Mouse (Mus musculus): Measurements from ENCODE around the gene Nat8f5.
"Not testable (repeated sequence)": the region's sequence is repeated elsewhere in the genome, so short reads cannot be mapped to it uniquely, and the experiment has no call there.

The Nat8f5 gene

DNA sequence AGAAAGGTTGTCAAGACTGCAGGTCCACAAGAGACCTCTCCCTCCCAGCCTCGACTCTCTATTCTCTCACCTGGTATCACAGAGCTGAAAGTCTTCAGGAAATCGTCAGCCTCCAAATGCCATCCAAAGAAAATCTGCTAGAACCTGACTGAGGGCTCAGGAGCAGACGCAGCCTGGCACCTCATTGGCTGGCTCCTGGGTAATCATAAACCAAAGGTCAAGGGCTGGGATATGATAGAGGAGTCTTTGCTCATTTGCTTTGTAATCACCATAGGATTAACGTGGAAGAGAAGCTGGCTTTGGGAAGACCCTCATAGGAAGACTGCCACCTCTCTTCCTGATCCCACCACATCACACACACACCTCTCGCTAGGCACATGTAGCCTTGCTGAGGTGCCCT is at the start of gene Nat8f5, which contains the start of gene Nat8f6:
TSS of gene Nat8f5 (minus strand) at position 136 of the 400 bp plus-strand sequence.
TSS of gene Nat8f6 (minus strand) at position 118 of the 400 bp plus-strand sequence.
- no peak for DNase-seq

- DNase-seq, result not testable (repeated sequence)
Measured at GRCm38 (mm10) chr6:85869006-85869405, 48.2 kb upstream of the Nat8f5 start, which contains the start of gene Nat8f2. Gene Nat8f2, minus strand, starts transcription at chr6:85869158.

- DNase-seq, result no peak
Measured at GRCm38 (mm10) chr6:85867726-85868690, 47.2 kb upstream of the Nat8f5 start.

GRCm38 (mm10) chr6:85866995-85867394 is 46.2 kb upstream of the Nat8f5 start:
- not testable (repeated sequence) for DNase-seq

GRCm38 (mm10) chr6:85866166-85866565 is 45.4 kb upstream of the Nat8f5 start:
- DNase-seq, result not testable (repeated sequence)

DNA sequence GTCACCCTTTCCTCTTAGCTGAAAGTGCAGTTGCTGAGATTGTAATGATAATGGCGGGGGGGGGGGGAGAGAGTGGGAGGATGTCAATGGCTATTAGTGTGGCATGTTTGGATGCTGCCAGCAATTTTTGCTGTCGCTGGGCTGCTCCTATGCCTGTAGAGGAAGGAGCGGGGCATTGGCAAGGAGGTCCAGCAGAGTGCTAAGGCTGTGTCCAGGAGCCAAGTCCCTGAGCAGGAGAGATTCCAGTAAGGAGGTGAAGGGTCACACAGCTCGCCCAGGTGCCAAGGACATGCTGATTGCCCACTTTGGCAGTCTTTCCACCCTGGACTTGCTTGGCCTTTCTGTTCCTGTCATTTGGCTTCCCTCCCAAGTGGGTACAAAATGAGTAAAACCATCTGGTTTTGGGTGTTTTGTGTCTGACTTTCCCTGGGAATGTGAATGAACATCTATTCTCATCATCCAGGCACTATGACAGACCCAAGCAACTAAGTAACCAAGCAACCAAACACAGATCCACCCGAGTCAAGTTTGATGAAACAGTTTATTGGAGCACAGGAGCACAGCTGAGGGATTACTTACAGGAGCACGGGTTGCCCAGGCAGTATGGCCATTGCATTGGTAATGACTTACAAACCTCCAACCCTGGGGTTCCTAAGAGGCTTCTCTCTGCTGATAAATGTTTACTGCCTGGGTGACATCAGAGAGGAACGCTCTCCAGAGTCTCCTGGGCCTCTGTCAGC is 44.3 kb upstream of the Nat8f5 start:
- not testable (repeated sequence) for DNase-seq

GRCm38 (mm10) chr6:85863840-85864239 is 43.1 kb upstream of the Nat8f5 start:
- DNase-seq, result no peak

DNA sequence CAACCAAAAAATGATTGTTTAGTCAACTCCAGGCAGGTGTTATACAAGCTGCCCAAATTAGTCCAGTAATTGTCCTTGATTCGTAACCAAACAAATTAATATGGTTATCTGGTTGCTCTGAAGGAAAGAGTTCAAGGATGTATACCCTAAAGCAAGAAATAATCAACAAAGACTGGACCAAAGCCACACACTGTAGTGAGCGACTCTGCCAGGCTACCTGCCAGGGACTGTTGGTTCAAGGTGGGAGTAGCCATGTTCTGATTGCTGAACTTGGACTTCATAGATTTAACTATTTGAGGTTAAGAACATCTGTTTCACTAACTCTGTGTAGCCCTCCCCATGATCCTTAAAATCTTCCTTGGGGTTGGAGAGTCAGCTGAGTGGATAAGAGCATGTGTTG is 42.4 kb upstream of the Nat8f5 start:
- DNase-seq, result no peak

DNA sequence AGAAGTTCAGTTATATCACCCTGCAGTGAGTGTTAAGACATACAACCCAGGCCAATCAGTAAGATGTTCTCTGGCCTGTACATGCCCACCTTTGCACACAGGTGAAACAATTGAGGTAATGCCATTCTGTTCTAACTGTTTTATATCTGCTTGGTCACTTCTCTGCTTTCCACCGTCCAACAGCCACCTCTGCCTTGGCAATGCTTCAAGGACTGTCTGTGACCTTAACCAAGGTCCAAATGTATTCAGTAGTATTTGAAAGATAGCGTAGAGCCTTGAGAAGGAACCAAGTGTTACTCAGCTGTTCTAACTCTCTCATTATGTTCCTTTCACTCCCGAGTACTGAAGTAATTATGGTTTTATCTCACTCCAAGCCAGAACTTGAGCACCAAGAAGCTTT is 41.8 kb upstream of the Nat8f5 start:
- DNase-seq, result no peak

DNA sequence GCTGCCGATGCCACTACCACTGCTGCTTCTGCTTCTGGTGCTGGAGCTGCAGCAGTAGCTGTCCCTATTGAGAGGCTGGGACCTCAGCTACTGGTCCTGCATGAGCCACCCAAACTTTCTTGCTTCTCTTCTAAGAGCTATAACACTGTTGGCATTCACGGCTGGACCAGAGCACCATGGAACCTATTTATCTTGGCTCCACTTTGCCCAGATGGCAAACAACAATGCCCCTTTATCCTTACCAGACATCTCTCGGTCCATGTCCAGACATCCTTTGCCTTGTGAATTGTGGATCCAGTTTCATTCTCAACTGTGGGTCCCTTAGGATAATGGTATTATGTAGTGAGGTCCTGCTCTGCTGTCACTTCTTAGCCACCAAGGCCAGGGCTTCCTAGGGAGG is 40.5 kb upstream of the Nat8f5 start:
- no peak for DNase-seq

GRCm38 (mm10) chr6:85856194-85856678 is 35.5 kb upstream of the Nat8f5 start:
- no peak for DNase-seq

GRCm38 (mm10) chr6:85853481-85853880 is 32.7 kb upstream of the Nat8f5 start:
- no peak for DNase-seq

- no peak for DNase-seq
Measured at GRCm38 (mm10) chr6:85851062-85851773, 30.4 kb upstream of the Nat8f5 start.

DNA sequence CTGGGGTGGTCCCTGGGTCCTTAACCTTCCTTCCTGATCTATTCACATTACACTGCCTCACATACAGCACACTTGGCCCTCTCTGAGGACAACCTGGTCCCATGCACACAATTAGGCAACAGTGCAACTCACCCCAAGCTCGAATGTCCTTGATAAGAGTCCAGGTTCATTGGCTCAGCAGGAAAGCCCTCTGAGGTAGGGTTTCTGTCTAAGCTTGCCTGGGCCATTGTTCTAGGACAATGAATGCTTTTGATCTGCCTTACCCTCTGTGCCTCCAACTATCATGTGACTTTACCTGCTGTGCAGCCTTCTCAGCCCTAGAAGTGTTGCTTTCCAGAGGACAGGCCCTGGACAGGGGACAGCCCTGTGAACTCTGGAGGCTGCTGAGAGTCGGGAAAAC is 28.5 kb upstream of the Nat8f5 start:
- DNase-seq, result no peak

- DNase-seq, result no peak
Measured at GRCm38 (mm10) chr6:85848140-85848539, 27.4 kb upstream of the Nat8f5 start.

DNA sequence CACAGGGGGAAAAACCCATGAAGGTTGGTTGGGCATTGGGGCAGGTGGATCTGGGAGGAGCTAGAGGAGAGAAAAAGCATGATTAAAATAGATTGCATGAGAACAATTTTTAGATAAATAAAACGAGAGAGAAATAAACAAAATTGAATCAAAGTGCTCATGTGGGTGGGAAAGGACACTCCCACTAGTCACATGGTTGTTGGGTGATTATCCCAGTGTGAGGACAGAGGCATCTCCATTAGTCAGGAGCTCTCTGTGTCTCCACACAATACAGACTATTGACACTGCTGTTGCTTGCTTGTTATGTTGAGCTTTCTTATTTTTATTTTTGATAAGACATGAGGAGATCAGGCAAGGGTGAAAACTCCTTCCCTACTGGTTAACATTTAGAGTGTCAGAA is 26.1 kb upstream of the Nat8f5 start:
- DNase-seq, result no peak

- not testable (repeated sequence) for DNase-seq
Measured at GRCm38 (mm10) chr6:85843677-85844458, 23.1 kb upstream of the Nat8f5 start.

- no peak for DNase-seq
Measured at GRCm38 (mm10) chr6:85839982-85840381, 19.2 kb upstream of the Nat8f5 start.

DNA sequence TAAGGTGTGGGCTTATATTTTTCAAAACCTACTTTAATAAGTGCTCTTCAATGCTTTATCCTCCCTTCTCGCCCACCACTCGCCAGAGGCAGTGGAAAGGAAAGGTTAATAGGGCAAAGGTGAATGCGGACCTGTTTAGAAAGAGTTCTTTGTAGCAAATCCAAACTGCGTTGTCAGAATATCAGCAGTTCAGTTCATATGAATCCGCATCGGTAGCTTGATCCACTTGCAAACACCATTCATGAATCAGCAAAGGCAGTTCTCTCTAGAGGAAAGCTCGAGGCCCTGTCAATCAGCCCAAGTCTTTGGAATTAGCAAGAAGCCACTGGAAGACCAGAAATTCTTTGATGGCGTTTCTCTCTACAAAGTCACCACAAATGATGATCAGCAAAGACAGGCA is 17.9 kb upstream of the Nat8f5 start:
- no peak for DNase-seq

- DNase-seq, result not testable (repeated sequence)
Measured at GRCm38 (mm10) chr6:85837307-85837706, 16.5 kb upstream of the Nat8f5 start.

DNA sequence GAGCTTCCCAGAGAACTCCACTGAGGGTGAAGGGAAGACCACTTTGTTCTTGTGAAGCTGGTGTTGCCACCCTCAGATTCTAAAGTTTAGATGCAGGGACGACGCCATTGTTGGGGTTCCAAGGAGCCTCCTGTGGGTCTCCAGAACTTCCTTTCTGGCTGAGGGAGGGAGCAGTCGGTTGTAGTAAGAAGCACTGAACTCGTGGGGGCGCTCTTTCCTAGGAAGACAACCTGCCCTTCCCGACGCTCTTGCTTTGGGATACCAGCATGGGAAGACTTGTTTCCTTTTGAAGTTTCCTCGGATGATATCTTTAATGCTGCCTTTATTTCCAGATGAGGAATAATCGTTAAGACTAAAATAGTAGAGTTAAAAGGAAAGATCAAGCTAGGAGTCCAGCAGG is 16.1 kb upstream of the Nat8f5 start:
- peak; percentile 8 to 10 for DNase-seq

DNA sequence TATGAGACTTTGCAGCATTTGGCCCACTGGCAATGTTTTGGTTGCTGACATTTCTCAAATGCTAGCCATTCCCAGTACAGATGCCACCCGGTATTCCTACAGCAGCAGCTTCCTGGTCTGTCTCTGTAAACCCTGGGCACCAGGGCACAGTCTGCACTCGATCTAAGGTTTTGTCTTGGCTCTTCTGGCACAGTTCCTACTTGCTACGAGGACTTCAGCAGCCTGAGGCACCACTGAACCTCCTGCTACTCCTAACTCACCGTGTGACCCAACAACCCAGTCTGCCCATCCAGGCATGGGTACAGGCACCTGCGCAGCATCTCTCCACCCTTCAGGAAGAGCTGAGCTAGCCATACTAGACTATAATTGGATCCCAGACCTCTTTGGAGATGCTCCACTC is 15.3 kb upstream of the Nat8f5 start:
- not testable (repeated sequence) for DNase-seq
